Mouse (Mus musculus) B cell, adult 2 months (primary cell): ENCODE measurements at regions not wholly inside any gene's neighbourhood (a gene's known extent, or its start where the extent isn't known, plus 50 kb on each side); places are given as distances from the start of the nearest gene placed in this dataset.

ENCODE experiments used
- DNase-seq, 2 experiments: peaks; one replicate each; pipeline ENCODE4 v3.0.0; 2022

- peak; percentile 68 to 70 for DNase-seq
Measured at GRCm38 (mm10) chr5:74943737-74944403, 100.7 kb downstream of the Chic2 start.

GRCm38 (mm10) chr5:74941426-74941825 is 103.1 kb downstream of the Chic2 start:
- no peak for DNase-seq

- DNase-seq = no peak
Measured at GRCm38 (mm10) chr5:74937416-74937940, 107.1 kb downstream of the Chic2 start.

GRCm38 (mm10) chr5:74936087-74936486 is 108.5 kb downstream of the Chic2 start:
- DNase-seq = no peak

- DNase-seq = no peak
Measured at GRCm38 (mm10) chr5:74935676-74936075, 108.9 kb downstream of the Chic2 start.

- DNase-seq = no peak
Measured at GRCm38 (mm10) chr5:74933276-74933675, 111.3 kb downstream of the Chic2 start.

- DNase-seq = no peak
Measured at GRCm38 (mm10) chr5:74932206-74932605, 112.4 kb downstream of the Chic2 start.

- DNase-seq = no peak
Measured at GRCm38 (mm10) chr5:74931765-74932164, 112.8 kb downstream of the Chic2 start.

GRCm38 (mm10) chr5:74927543-74927942 is 117.0 kb downstream of the Chic2 start:
- no peak for DNase-seq

GRCm38 (mm10) chr5:74925769-74926168 is 118.8 kb downstream of the Chic2 start:
- DNase-seq = no peak

GRCm38 (mm10) chr5:74924031-74924533 is 120.5 kb downstream of the Chic2 start:
- DNase-seq = no peak

- DNase-seq = no peak
Measured at GRCm38 (mm10) chr5:74923337-74923736, 121.2 kb downstream of the Chic2 start.

GRCm38 (mm10) chr5:74922881-74923280 is 121.7 kb downstream of the Chic2 start:
- DNase-seq = no peak

- no peak for DNase-seq
Measured at GRCm38 (mm10) chr5:74920939-74921338, 123.6 kb downstream of the Chic2 start.

GRCm38 (mm10) chr5:74920490-74920889 is 124.1 kb downstream of the Chic2 start:
- no peak for DNase-seq

- no peak for DNase-seq
Measured at GRCm38 (mm10) chr5:74905504-74906061, 139.0 kb downstream of the Chic2 start.

- no peak for DNase-seq
Measured at GRCm38 (mm10) chr5:74904927-74905503, 139.6 kb downstream of the Chic2 start.

GRCm38 (mm10) chr5:74904327-74904726 is 140.2 kb downstream of the Chic2 start:
- DNase-seq = no peak

- no peak for DNase-seq
Measured at GRCm38 (mm10) chr5:74903711-74904110, 140.9 kb downstream of the Chic2 start.

- no peak for DNase-seq
Measured at GRCm38 (mm10) chr5:74897133-74897532, 147.4 kb downstream of the Chic2 start.

GRCm38 (mm10) chr5:74893276-74893675 is 151.3 kb downstream of the Chic2 start:
- no peak for DNase-seq

GRCm38 (mm10) chr5:74891541-74891940 is 153.0 kb downstream of the Chic2 start:
- DNase-seq = no peak

- DNase-seq = no peak
Measured at GRCm38 (mm10) chr5:74888934-74889333, 155.6 kb downstream of the Chic2 start.

GRCm38 (mm10) chr5:74885958-74886357 is 158.6 kb downstream of the Chic2 start:
- no peak for DNase-seq
